Mouse (Mus musculus): Measurements from ENCODE around the gene Ces2e.
A peak's percentile ranks its signal among the peaks of the same experiment; 100 is the strongest.
"Not testable (repeated sequence)": the region's sequence is repeated elsewhere in the genome, so short reads cannot be mapped to it uniquely, and the experiment has no call there.

The Ces2e gene

GRCm38 (mm10) chr8:104925972-104926596 is at the start of gene Ces2e:
Ces2e (plus strand) TSS chr8:104926260.
- DNase-seq (ENCODE audit: low read depth, low spot score), result no peak

DNA sequence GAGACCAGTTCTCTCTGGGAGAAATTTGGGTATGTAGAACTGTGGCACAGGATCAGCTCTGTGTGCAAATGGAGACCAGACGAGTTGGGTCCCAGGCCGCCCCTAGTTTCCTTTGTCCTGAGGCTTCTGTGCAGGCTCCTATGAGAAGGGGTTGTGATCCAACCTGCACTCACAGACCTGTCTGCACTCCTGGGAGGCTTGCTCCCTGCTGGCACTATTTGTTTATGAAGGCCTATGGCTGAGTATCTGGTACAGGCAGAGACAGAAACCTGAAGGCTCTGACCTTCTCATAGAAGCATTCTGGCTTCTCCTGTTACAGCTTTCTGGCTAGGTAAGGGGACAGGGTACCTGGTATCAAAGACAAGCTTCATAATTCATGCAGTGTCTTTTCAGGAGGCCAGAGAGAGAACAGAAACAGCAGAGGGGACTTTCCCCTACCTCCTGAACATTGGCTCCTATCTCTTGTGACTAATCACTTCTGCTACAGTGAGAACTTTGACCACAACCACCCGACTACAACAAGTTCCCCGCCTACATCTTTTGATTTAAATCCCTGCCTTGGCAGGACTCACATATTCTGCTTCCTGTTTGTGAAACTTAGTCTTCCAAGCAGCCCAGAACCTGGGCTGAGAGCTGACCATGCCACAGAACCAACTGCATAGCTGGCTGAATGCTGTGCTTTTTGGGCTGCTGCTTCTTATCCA is 39.7 kb upstream of the Ces2e start:
- DNase-seq (ENCODE audit: low read depth, low spot score), result not testable (repeated sequence)

GRCm38 (mm10) chr8:104901746-104902145 is 24.3 kb upstream of the Ces2e start:
- DNase-seq (ENCODE audit: low read depth, low spot score), result no peak

DNA sequence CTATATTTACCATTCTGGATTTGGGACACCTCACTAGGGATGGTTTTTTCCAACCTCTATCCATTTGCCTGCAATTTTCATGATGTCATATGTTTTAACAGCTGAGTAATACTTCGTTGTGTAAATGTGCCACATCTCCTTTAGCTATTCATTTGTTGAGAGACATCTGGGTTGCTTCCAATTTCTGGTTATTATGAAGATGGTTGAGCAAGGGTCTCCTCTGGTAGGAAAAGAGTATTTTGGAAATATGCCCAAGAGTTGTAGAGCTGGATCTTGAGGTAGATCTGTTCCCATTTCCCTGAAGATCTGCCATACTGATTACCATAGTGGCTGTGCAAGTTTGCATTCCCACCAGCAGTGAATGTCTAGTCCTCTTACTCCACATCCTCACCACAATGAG is 18.9 kb upstream of the Ces2e start:
- no peak for DNase-seq (ENCODE audit: low read depth, low spot score)

DNA sequence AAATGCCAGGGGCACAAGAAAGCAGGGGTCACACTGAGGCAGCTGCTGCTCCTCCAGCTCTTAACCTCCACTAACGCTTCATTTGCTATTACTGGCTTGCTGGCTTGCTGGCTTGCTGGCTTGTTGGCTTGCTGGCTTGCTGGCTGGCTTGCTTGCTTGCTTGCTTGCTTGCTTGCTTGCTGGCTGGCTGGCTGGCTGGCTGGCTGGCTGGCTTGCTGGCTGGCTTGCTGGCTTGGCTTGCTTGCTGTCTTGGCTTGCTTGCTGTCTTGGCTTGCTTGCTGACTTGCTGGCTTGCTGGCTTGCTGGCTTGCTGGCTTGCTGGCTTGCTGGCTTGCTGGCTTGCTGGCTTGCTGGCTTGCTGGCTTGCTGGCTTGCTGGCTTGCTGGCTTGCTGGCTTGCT is 17.0 kb upstream of the Ces2e start:
- DNase-seq (ENCODE audit: low read depth, low spot score), result not testable (repeated sequence)

GRCm38 (mm10) chr8:104909651-104910050 is 16.4 kb upstream of the Ces2e start:
- DNase-seq (ENCODE audit: low read depth, low spot score), result not testable (repeated sequence)

DNA sequence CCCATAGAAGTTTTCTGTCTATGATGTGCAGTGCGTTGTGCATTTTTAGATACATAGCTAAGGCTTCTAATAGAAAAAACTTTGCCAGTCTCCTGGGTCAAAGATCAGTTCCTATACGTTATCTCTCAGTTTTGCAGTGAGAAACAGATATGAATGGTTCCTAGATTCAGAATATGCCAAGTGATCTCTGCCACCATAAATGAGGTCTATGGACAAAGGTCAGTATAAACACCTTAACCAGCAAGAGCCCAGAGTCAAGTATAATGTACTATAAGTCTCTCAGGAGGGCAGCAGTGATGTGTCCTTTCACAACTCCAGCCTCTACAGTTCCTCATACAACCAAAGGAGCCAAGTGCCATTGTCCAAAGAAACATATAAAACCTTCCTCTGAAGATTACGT is 1.2 kb downstream of the Ces2e start:
- no peak for DNase-seq (ENCODE audit: low read depth, low spot score)

DNA sequence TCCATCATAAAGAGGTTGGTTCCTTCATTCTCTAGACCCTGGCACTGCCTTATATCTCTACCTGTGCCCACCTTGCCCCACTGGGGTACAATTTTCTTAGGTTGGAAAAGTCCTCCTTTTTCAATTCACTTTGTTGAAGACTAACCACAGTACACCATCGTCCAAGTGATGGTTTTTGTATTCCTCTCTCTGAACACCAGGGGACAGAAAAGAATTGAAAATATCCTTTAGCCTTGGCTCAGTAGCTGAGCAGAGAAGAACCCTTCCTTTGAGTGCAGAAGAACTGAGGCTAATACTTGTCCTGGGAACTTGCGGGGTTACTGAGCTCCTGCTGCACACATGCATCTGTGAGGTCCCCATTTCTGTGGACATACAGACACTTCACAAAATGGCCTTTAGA is 18.6 kb downstream of the Ces2e start:
- DNase-seq (ENCODE audit: low read depth, low spot score), result no peak

- no peak for DNase-seq (ENCODE audit: low read depth, low spot score)
Measured at GRCm38 (mm10) chr8:104947056-104947455, 21.0 kb downstream of the Ces2e start, which contains the start of gene Ces2f. Ces2f (plus strand) TSS chr8:104947356.

DNA sequence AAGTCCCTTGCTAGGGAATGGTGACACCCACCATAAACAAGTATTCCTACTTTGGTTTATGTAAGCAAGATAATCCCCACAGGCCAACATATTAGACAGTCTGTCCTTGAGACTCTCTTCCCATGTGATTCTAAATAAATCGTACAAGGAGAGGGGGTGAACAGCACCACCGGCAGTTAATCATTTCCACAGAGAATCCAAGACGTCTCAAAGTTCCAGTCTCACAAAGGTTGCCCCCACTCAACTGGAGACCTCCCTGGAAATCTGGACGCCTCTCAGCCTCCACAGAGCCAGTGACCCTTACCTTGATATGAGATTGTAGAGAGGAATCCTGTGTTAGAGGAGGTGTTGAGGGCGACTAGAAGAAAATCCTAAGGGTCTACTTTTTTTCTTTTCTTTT is 23.0 kb downstream of the Ces2e start:
- no peak for DNase-seq (ENCODE audit: low read depth, low spot score)

DNA sequence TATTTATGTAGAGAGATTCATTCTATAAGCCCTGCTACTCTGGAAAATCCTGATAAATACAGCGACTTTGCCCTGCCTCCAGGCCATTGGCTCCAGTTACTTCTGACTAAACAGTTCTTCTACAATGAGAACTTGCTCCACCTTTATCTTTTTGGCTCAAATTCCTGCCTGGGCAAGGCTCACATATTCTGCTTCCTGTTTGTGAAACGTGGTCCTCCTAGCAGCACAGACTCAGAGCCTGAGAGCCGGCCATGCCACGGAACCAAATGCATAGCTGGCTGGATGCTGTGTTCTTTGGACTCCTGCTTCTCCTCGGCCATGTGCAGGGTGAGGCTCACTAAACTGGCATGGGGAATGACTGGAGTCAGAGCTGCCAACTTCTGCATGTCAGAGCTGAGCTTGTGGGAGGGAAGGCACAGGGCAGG is 35.5 kb downstream of the Ces2e start, which contains the start of gene Ces2g:
Ces2g (plus strand) TSS at position 182 of the 425 bp plus-strand sequence.
- DNase-seq (ENCODE audit: low read depth, low spot score), result peak; percentile 42

- peak; percentile 78 for DNase-seq (ENCODE audit: low read depth, low spot score)
Measured at GRCm38 (mm10) chr8:104962229-104962901, 36.3 kb downstream of the Ces2e start.

DNA sequence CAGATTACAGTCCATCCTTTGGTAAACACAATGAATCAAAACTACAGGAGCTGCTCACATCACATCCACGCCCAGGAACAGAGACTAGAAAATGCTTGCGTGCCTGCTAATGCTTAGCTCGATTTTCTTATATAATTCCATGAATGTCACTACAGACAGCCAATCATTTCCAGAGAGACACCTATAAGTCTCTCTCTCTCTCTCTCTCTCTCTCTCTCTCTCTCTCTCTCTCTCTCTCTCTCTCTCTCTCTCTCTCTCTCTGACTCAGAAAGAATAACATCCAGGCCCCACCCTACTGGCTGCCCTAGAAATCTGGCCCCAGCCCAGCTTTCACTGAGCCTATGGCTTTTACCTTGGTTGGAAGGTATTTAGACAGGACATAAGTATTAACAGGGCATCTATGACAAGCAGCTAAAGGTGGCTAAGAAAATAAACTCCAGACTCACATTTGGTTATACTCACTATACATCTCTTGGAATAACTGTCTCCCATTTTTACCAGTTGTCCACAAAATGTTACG is 37.4 kb downstream of the Ces2e start:
- peak; percentile 35 for DNase-seq (ENCODE audit: low read depth, low spot score)

DNA sequence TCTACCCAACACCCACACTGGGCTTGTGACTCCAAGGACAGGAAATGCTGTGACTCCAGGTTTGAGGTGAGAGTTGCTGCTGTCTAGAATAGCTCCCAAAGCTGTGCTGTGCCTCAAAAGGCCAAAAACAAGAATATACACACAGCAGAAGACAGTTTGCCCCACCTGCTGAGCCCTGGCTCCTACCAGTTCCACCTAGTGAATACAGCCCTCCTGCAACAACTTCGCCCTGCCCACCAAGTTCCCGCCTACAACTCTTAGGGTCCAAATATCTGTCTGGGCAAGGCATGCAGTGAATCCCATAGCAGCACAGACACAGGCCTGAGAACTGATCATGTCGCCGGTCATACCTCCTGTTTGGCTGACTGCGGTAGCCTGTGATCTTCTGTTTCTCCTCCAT is 58.1 kb downstream of the Ces2e start:
- no peak for DNase-seq (ENCODE audit: low read depth, low spot score)

Measured in c-Kit-negative CD71-positive TER-119-positive erythroid progenitor cells, embryonic 14.5 days (primary cell).